Mouse (Mus musculus): ENCODE measurements around the gene Bcl2l13.

DNA sequence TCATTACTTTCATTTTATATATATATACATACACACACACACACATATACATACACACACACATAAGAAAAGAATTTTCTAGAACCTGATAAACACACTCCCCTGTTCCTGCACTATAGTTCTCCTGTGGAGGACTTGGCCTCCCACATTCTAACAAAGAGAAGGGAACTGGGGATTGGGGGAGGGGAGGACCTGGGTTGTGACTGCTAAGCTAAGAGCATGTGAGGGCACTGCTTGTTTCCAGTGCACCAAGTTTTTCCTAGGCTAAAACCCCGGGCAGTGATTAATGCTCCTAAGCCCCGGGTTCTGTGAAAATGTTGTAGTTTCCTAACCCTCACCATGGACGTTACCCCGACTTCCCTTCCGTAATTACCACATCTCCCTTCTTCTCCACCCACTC is 15.9 kb upstream of the Bcl2l13 start:
- no peak for TF ChIP-seq CTCF (IDR thresholded peaks at IDR 0.05; ENCODE audit: insufficient read depth, low read depth, low read length)
- TF ChIP-seq POLR2A (IDR thresholded peaks at IDR 0.05; ENCODE audit: insufficient read depth, low read depth, low read length): no peak

Measured in olfactory bulb, adult 2 months (tissue).